Mouse (Mus musculus) CH12.LX (cell line): ENCODE measurements around the gene Zfp318. TPM values are rescaled to one million over a fixed set of nuclear protein-coding genes. Genes with fewer than 3 reads are reported as not detected.

Source experiments
- DNase-seq: peaks from one replicate; pipeline ENCODE4 v3.0.0-alpha.2; 2013; ENCODE audit errors: extremely low read depth
- H3K27ac ChIP-seq: 2 replicates; pipeline ENCODE4 v1.5.1; 2012; ENCODE audit warnings: low read depth, mild to moderate bottlenecking, control low read depth, moderate library complexity; ENCODE audit not compliant: insufficient read depth
- H3K27me3 ChIP-seq: replicated peaks from 2 replicates; pipeline ENCODE3; 2012; ENCODE audit warnings: inconsistent platforms
- H3K36me3 ChIP-seq, 2 experiments: replicated peaks in 1 of 2; 2 replicates each; pipeline versions ENCODE3 to v1.6.1; 2012; ENCODE audit warnings: inconsistent platforms in 1 of 2, low read length in 1 of 2, mild to moderate bottlenecking in 1 of 2, mixed read lengths in 1 of 2, moderate library complexity in 1 of 2; ENCODE audit not compliant: control insufficient read depth in 1 of 2, insufficient read depth in 1 of 2
- H3K4me1 ChIP-seq, 2 experiments: 2 replicates each; pipeline ENCODE4 v1.6.1; 2012; ENCODE audit warnings: inconsistent platforms in 1 of 2, moderate library complexity in 1 of 2; ENCODE audit not compliant: insufficient read depth in 2 of 2, control insufficient read depth in 1 of 2
- H3K4me2 ChIP-seq: 2 replicates; pipeline ENCODE4 v1.6.1; 2012; ENCODE audit warnings: low read depth, mild to moderate bottlenecking, control low read depth; ENCODE audit not compliant: poor library complexity, insufficient read depth, severe bottlenecking
- H3K4me3 ChIP-seq, 3 experiments: fragments of 150-350 bp in 1 of 3; sonication (generic) in 1 of 3; replicated peaks in 1 of 3; 2 replicates each; pipeline versions ENCODE3 to v1.5.1; 2011 to 2012; ENCODE audit warnings: low read depth in 2 of 3, low read length in 2 of 3, mild to moderate bottlenecking in 2 of 3, moderate library complexity in 2 of 3, control low read depth in 1 of 3, improper control_type of control experiment in 1 of 3, inconsistent platforms in 1 of 3, mixed read lengths in 1 of 3; ENCODE audit not compliant: poor library complexity in 1 of 3
- H3K79me2 ChIP-seq: replicated peaks from 2 replicates; pipeline ENCODE4 v1.6.1; 2012; ENCODE audit warnings: mild to moderate bottlenecking, moderate library complexity; ENCODE audit not compliant: control insufficient read depth, poor library complexity, insufficient read depth, severe bottlenecking; ENCODE audit errors: extremely low read depth
- H3K9ac ChIP-seq: 2 replicates; pipeline ENCODE4 v1.6.1; 2012; ENCODE audit warnings: low read depth, mild to moderate bottlenecking, control low read depth, moderate library complexity; ENCODE audit not compliant: insufficient read depth
- H3K9me3 ChIP-seq: replicated peaks from 2 replicates; pipeline ENCODE3; 2012; ENCODE audit warnings: low read length, inconsistent platforms, mixed read lengths
- CHD1 ChIP-seq: IDR thresholded peaks from 2 replicates; pipeline ENCODE4 v1.6.1; 2012; ENCODE audit warnings: low read depth, low read length, improper control_type of control experiment, inconsistent platforms
- CHD2 ChIP-seq: IDR thresholded peaks from 2 replicates; pipeline ENCODE4 v1.6.1; 2011; ENCODE audit warnings: low read length, improper control_type of control experiment
- CTCF ChIP-seq, 2 experiments: IDR thresholded peaks in 1 of 2; conservative IDR thresholded peaks in 1 of 2; 2 replicates each; pipeline ENCODE4 v1.5.1; 2011 to 2012; ENCODE audit warnings: low read depth in 2 of 2, low read length in 2 of 2, improper control_type of control experiment in 1 of 2, inconsistent platforms in 1 of 2, mild to moderate bottlenecking in 1 of 2, moderate library complexity in 1 of 2
- ELF1 ChIP-seq: IDR thresholded peaks from 2 replicates; pipeline ENCODE4 v1.6.1; 2014; ENCODE audit warnings: low read depth, mild to moderate bottlenecking, inconsistent platforms, low read length, improper control_type of control experiment
- ETS1 ChIP-seq: conservative IDR thresholded peaks from 2 replicates; pipeline ENCODE4 v1.6.1; 2012; ENCODE audit warnings: low read depth, mild to moderate bottlenecking, inconsistent platforms, low read length, improper control_type of control experiment, moderate library complexity
- IRF4 ChIP-seq: IDR thresholded peaks from 2 replicates; pipeline ENCODE4 v1.6.1; 2014; ENCODE audit warnings: low read depth, mild to moderate bottlenecking, inconsistent platforms, low read length, improper control_type of control experiment
- MYC ChIP-seq: IDR thresholded peaks from 2 replicates; pipeline ENCODE4 v1.6.1; 2011; ENCODE audit warnings: low read depth, mild to moderate bottlenecking, improper control_type of control experiment, low read length
- NELFE ChIP-seq: IDR thresholded peaks from 2 replicates; pipeline ENCODE4 v1.6.1; 2011; ENCODE audit warnings: low read depth, low read length, improper control_type of control experiment
- RAD21 ChIP-seq: IDR thresholded peaks from 2 replicates; pipeline ENCODE4 v1.6.1; 2011; ENCODE audit warnings: low read depth, mild to moderate bottlenecking, low read length, improper control_type of control experiment, moderate library complexity
- SIN3A ChIP-seq: IDR thresholded peaks from 2 replicates; pipeline ENCODE4 v1.6.1; 2012; ENCODE audit warnings: low read length, improper control_type of control experiment, inconsistent platforms
- SMC3 ChIP-seq: IDR thresholded peaks from 2 replicates; pipeline ENCODE4 v1.6.1; 2011; ENCODE audit warnings: low read depth, low read length, improper control_type of control experiment
- TBP ChIP-seq: conservative IDR thresholded peaks from 2 replicates; pipeline ENCODE4 v1.6.1; 2011; ENCODE audit warnings: low read depth, low read length, improper control_type of control experiment
- ZC3H11A ChIP-seq: IDR thresholded peaks from 2 replicates; pipeline ENCODE4 v1.6.1; 2012; ENCODE audit warnings: low read depth, mild to moderate bottlenecking, inconsistent platforms, low read length, improper control_type of control experiment
- ZKSCAN1 ChIP-seq: IDR thresholded peaks from 2 replicates; pipeline ENCODE4 v1.6.1; 2012; ENCODE audit warnings: low read depth, inconsistent platforms, low read length, improper control_type of control experiment, borderline replicate concordance
- ZMIZ1 ChIP-seq: IDR thresholded peaks from 2 replicates; pipeline ENCODE4 v1.6.1; 2012; ENCODE audit warnings: low read depth, mild to moderate bottlenecking, inconsistent platforms, low read length, improper control_type of control experiment
- dilution Hi-C: fragments of 300-500 bp; cut with MboI; formaldehyde crosslinking; loops from 2 replicates; pipeline ENCODE4 v1.14.3; 2020; ENCODE audit warnings: low sequenced_read_pairs; ENCODE audit not compliant: extremely low pct_unique_long_range_greater_than_20kb, extremely low pct_ligation_motif_present
- in situ Hi-C: fragments of 300-500 bp; cut with MboI; formaldehyde crosslinking; loops from 3 replicates; pipeline ENCODE4 v1.14.3; 2019; ENCODE audit warnings: low sequenced_read_pairs, low pct_ligation_motif_present, low pct_unique_long_range_greater_than_20kb, mixed read lengths
- polyA plus RNA-seq: library from polyadenylated mRNA; unstranded; fragments of >175 nt; gene quantifications from 2 replicates; pipeline ENCODE4 v1.2.1, GENCODE M21; 2012; ENCODE audit warnings: low read depth; ENCODE audit not compliant: insufficient read length
- total RNA-seq, 2 experiments: library from RNA; depleted of rRNA; stranded (reverse); fragments of 300-350 nt in 1 of 2; fragments of >200 nt in 1 of 2; gene quantifications; 2 replicates each; pipeline ENCODE4 v1.2.3; 2012 to 2014

Zfp318 gene
- total and polyA plus RNA-seq, 3 experiments, result 1.4 to 5.0 (median 2.9) TPM

- H3K4me1 ChIP-seq, result peaks cover 3 to 10% of the 10 kb centered on the region in 2 experiments; a peak in 3 of 4 replicates
- in situ Hi-C loops, result loop anchor here (10.0 kb wide), 1 partner anchor 58 kb away; no protein-coding TSS in a partner anchor
- H3K4me3 ChIP-seq, result no peak overlapping the region
- dilution Hi-C loops, result no loop called here
- H3K27ac ChIP-seq, result no peak overlapping the region
- DNase-seq, result peak; percentile 59
- H3K27me3 ChIP-seq, result no peaks in the 10 kb centered on the region
- H3K9me3 ChIP-seq, result no peaks in the 10 kb centered on the region
- H3K36me3 ChIP-seq, result peaks cover 0 to 6% of the 10 kb centered on the region in 2 experiments
- no peak overlapping the region for H3K9ac ChIP-seq
- H3K4me2 ChIP-seq, result no peak overlapping the region
- TF ChIP-seq ZC3H11A (0 out of 2 replicates have a peak, but pooled peaks have one; percentile 11), SMC3 (peak; percentile 85), ZKSCAN1 (no peak), RAD21 (peak; percentile 86), MYC (0 out of 2 replicates have a peak, but pooled peaks have one; percentile 53), NELFE (peak; percentile 45; the same call in 1 of the 2 replicates), CTCF (conservative IDR thresholded peaks at IDR 0.05 in 1 of 2, IDR thresholded peaks at IDR 0.05 in 1 of 2; ENCODE audit: low read depth in 2 of 2, low read length in 2 of 2) (peak; percentile 53 to 89; a peak in 3 of 4 replicates), ETS1 (no peak)
- no peaks in the 10 kb centered on the region for H3K79me2 ChIP-seq
Observed at GRCm38 (mm10) chr17:46393012-46393411, 9.5 kb downstream of the Zfp318 start.

GRCm38 (mm10) chr17:46394631-46395030 is 11.1 kb downstream of the Zfp318 start:
- dilution Hi-C loops (no loop called here), in situ Hi-C loops (loop anchor here (10.0 kb wide), 1 partner anchor 60 kb away; no protein-coding TSS in a partner anchor)
- Histone ChIP-seq H3K9me3 (no peaks in the 10 kb centered on the region), H3K79me2 (no peaks in the 10 kb centered on the region), H3K36me3 (peaks cover 0 to 13% of the 10 kb centered on the region in 2 experiments), H3K4me3 (no peak overlapping the region), H3K27ac (no peak overlapping the region), H3K4me2 (no peak overlapping the region), H3K9ac (no peak overlapping the region), H3K27me3 (no peaks in the 10 kb centered on the region), H3K4me1 (no peaks in the 10 kb centered on the region)
- no peak for DNase-seq
- TF ChIP-seq IRF4 (no peak), CHD2 (no peak), CTCF (conservative IDR thresholded peaks at IDR 0.05 in 1 of 2, IDR thresholded peaks at IDR 0.05 in 1 of 2; ENCODE audit: low read depth in 2 of 2, low read length in 2 of 2) (no peak), SIN3A (no peak), TBP (no peak), CHD1 (no peak), ELF1 (no peak), ZMIZ1 (no peak)
